Mouse (Mus musculus): ENCODE data around the gene Gm10337. TPM values are rescaled to one million over a fixed set of nuclear protein-coding genes. Genes with fewer than 3 reads are reported as not detected.

The Gm10337 gene
- polyA plus RNA-seq, 2 experiments: not detected

- H3K36me3 ChIP-seq (replicated peaks; ENCODE audit: control insufficient read depth, insufficient read depth, low read depth): peaks cover 8% of the 10 kb centered on the region
- TF ChIP-seq CTCF (IDR thresholded peaks at IDR 0.05; ENCODE audit: low read depth) (no peak), EP300 (IDR thresholded peaks at IDR 0.05; ENCODE audit: low read depth) (no peak)
- ATAC-seq (ENCODE audit: insufficient read depth) (no peak), DNase-seq (ENCODE audit: low read depth in 3 of 3, low spot score in 3 of 3) (no peak)
- 69% methylated on average over 3 of the region's 3 CpGs for WGBS (ENCODE audit: insufficient replicate concordance)
- H3K9ac ChIP-seq (replicated peaks): no peak overlapping the region
- H3K9me3 ChIP-seq (ENCODE audit: control insufficient read depth, low read length): no peaks in the 10 kb centered on the region
- H3K27me3 ChIP-seq (ENCODE audit: control insufficient read depth, insufficient read depth, low read length): no peaks in the 10 kb centered on the region
- H3K4me3 ChIP-seq (ENCODE audit: insufficient read depth in 1 of 2, low read depth in 2 of 2, low read length in 2 of 2): no peak overlapping the region
- H3K27ac ChIP-seq: no peak overlapping the region
- no peaks in the 10 kb centered on the region for H3K4me1 ChIP-seq (replicated peaks; ENCODE audit: control insufficient read depth in 2 of 2, insufficient read depth in 2 of 2, low read length in 1 of 2)
- H3K4me2 ChIP-seq (ENCODE audit: low read depth): no peak overlapping the region
These were observed 42.7 kb downstream of the Gm10337 start for GRCm38 (mm10) chr15:102546246-102546645.

- TF ChIP-seq EP300 (IDR thresholded peaks at IDR 0.05; ENCODE audit: low read depth) (no peak), CTCF (IDR thresholded peaks at IDR 0.05; ENCODE audit: low read depth) (no peak)
- Histone ChIP-seq H3K9ac (replicated peaks) (no peak overlapping the region), H3K4me1 (replicated peaks; ENCODE audit: control insufficient read depth in 2 of 2, insufficient read depth in 2 of 2, low read length in 1 of 2) (no peaks in the 10 kb centered on the region), H3K9me3 (ENCODE audit: control insufficient read depth, low read length) (no peaks in the 10 kb centered on the region), H3K36me3 (replicated peaks; ENCODE audit: control insufficient read depth, insufficient read depth, low read depth) (peaks cover 7% of the 10 kb centered on the region), H3K4me3 (ENCODE audit: insufficient read depth in 1 of 2, low read depth in 2 of 2, low read length in 2 of 2) (no peak overlapping the region), H3K27ac (no peak overlapping the region), H3K4me2 (ENCODE audit: low read depth) (no peak overlapping the region), H3K27me3 (ENCODE audit: control insufficient read depth, insufficient read depth, low read length) (no peaks in the 10 kb centered on the region)
- ATAC-seq (ENCODE audit: insufficient read depth) (no peak), DNase-seq (ENCODE audit: low read depth in 3 of 3, low spot score in 3 of 3) (no peak)
- WGBS (ENCODE audit: insufficient replicate concordance): 79% methylated on average over 3 of the region's 3 CpGs
These were observed 43.3 kb downstream of the Gm10337 start for GRCm38 (mm10) chr15:102546677-102547427.

- Histone ChIP-seq H3K4me1 (replicated peaks; ENCODE audit: control insufficient read depth in 2 of 2, insufficient read depth in 2 of 2, low read length in 1 of 2) (no peaks in the 10 kb centered on the region), H3K4me2 (ENCODE audit: low read depth) (no peak overlapping the region), H3K9me3 (ENCODE audit: control insufficient read depth, low read length) (no peaks in the 10 kb centered on the region), H3K9ac (replicated peaks) (no peak overlapping the region), H3K36me3 (replicated peaks; ENCODE audit: control insufficient read depth, insufficient read depth, low read depth) (peaks cover 12% of the 10 kb centered on the region), H3K4me3 (ENCODE audit: insufficient read depth in 1 of 2, low read depth in 2 of 2, low read length in 2 of 2) (no peak overlapping the region), H3K27me3 (ENCODE audit: control insufficient read depth, insufficient read depth, low read length) (no peaks in the 10 kb centered on the region), H3K27ac (no peak overlapping the region)
- TF ChIP-seq CTCF (IDR thresholded peaks at IDR 0.05; ENCODE audit: low read depth) (no peak), EP300 (IDR thresholded peaks at IDR 0.05; ENCODE audit: low read depth) (no peak)
- no peak for DNase-seq (ENCODE audit: low read depth in 3 of 3, low spot score in 3 of 3)
- 81% methylated on average over 3 of the region's 3 CpGs for WGBS (ENCODE audit: insufficient replicate concordance)
- ATAC-seq (ENCODE audit: insufficient read depth): no peak
These were observed 44.0 kb downstream of the Gm10337 start for GRCm38 (mm10) chr15:102547478-102547877.

- Histone ChIP-seq H3K36me3 (replicated peaks; ENCODE audit: control insufficient read depth, insufficient read depth, low read depth) (peaks cover 13% of the 10 kb centered on the region), H3K27ac (no peak overlapping the region), H3K4me1 (replicated peaks; ENCODE audit: control insufficient read depth in 2 of 2, insufficient read depth in 2 of 2, low read length in 1 of 2) (no peaks in the 10 kb centered on the region), H3K4me3 (ENCODE audit: insufficient read depth in 1 of 2, low read depth in 2 of 2, low read length in 2 of 2) (no peak overlapping the region), H3K4me2 (ENCODE audit: low read depth) (no peak overlapping the region), H3K9ac (replicated peaks) (no peak overlapping the region), H3K27me3 (ENCODE audit: control insufficient read depth, insufficient read depth, low read length) (no peaks in the 10 kb centered on the region), H3K9me3 (ENCODE audit: control insufficient read depth, low read length) (no peaks in the 10 kb centered on the region)
- ATAC-seq (ENCODE audit: insufficient read depth) (no peak), DNase-seq (ENCODE audit: low read depth in 3 of 3, low spot score in 3 of 3) (no peak)
- no peak for TF ChIP-seq CTCF (IDR thresholded peaks at IDR 0.05; ENCODE audit: low read depth)
- no peak for TF ChIP-seq EP300 (IDR thresholded peaks at IDR 0.05; ENCODE audit: low read depth)
- 78% methylated on average over 5 of the region's 5 CpGs for WGBS (ENCODE audit: insufficient replicate concordance)
These were observed 49.1 kb downstream of the Gm10337 start for GRCm38 (mm10) chr15:102552599-102552998.

Other genes starting within 250 kb of the Gm10337 start
- 2.3 and 2.5 TPM in 2 replicates for gene Rarg, start 246.2 kb upstream of the Gm10337 start, polyA plus RNA-seq (2012; rRNA removed)
- gene Rarg, start 246.2 kb upstream of the Gm10337 start, polyA plus RNA-seq (2014; fragmentation: Nextera tagmentation; extraction: Ambion mirVana): 1.9 and 2.1 TPM in 2 replicates
- 0.04 TPM in 1 of 2 replicates, not detected in the other for gene Gm9918, start 233.2 kb upstream of the Gm10337 start, polyA plus RNA-seq (2012; rRNA removed)
- gene Gm9918, start 233.2 kb upstream of the Gm10337 start, polyA plus RNA-seq (2014; fragmentation: Nextera tagmentation; extraction: Ambion mirVana): 0.04 TPM in 1 of 2 replicates, not detected in the other
- gene Mfsd5, start 224.3 kb upstream of the Gm10337 start, polyA plus RNA-seq (2012; rRNA removed): 13.4 and 15.4 TPM in 2 replicates
- 21.2 and 23.5 TPM in 2 replicates for gene Mfsd5, start 224.3 kb upstream of the Gm10337 start, polyA plus RNA-seq (2014; fragmentation: Nextera tagmentation; extraction: Ambion mirVana)
- 17.0 and 17.3 TPM in 2 replicates for gene Espl1, start 207.5 kb upstream of the Gm10337 start, polyA plus RNA-seq (2012; rRNA removed)
- 25.6 and 28.2 TPM in 2 replicates for gene Espl1, start 207.5 kb upstream of the Gm10337 start, polyA plus RNA-seq (2014; fragmentation: Nextera tagmentation; extraction: Ambion mirVana)
- gene Pfdn5, start 177.6 kb upstream of the Gm10337 start, polyA plus RNA-seq (2012; rRNA removed): 42.1 and 82.2 TPM in 2 replicates
- 149 and 156 TPM in 2 replicates for gene Pfdn5, start 177.6 kb upstream of the Gm10337 start, polyA plus RNA-seq (2014; fragmentation: Nextera tagmentation; extraction: Ambion mirVana)
- 26.7 and 32.5 TPM in 2 replicates for gene Myg1, start 172.0 kb upstream of the Gm10337 start, polyA plus RNA-seq (2012; rRNA removed)
- 43.2 and 45.4 TPM in 2 replicates for gene Myg1, start 172.0 kb upstream of the Gm10337 start, polyA plus RNA-seq (2014; fragmentation: Nextera tagmentation; extraction: Ambion mirVana)
- gene Aaas, start 153.0 kb upstream of the Gm10337 start, polyA plus RNA-seq (2012; rRNA removed): 31.0 and 33.7 TPM in 2 replicates
- gene Aaas, start 153.0 kb upstream of the Gm10337 start, polyA plus RNA-seq (2014; fragmentation: Nextera tagmentation; extraction: Ambion mirVana): 44.3 and 48.9 TPM in 2 replicates
- gene Sp7, start 136.5 kb upstream of the Gm10337 start, polyA plus RNA-seq (2012; rRNA removed): 0.01 and 0.07 TPM in 2 replicates
- 0.04 TPM in 1 of 2 replicates, not detected in the other for gene Sp7, start 136.5 kb upstream of the Gm10337 start, polyA plus RNA-seq (2014; fragmentation: Nextera tagmentation; extraction: Ambion mirVana)
- gene Sp1, start 97.6 kb upstream of the Gm10337 start, polyA plus RNA-seq (2012; rRNA removed): 9.2 and 9.5 TPM in 2 replicates
- 5.0 and 5.4 TPM in 2 replicates for gene Sp1, start 97.6 kb upstream of the Gm10337 start, polyA plus RNA-seq (2014; fragmentation: Nextera tagmentation; extraction: Ambion mirVana)
- 0.05 and 0.06 TPM in 2 replicates for gene Amhr2, start 58.4 kb upstream of the Gm10337 start, polyA plus RNA-seq (2012; rRNA removed)
- gene Amhr2, start 58.4 kb upstream of the Gm10337 start, polyA plus RNA-seq (2014; fragmentation: Nextera tagmentation; extraction: Ambion mirVana): 0.11 and 0.23 TPM in 2 replicates
- 69.0 and 84.6 TPM in 2 replicates for gene Prr13, start 44.7 kb upstream of the Gm10337 start, polyA plus RNA-seq (2012; rRNA removed)
- gene Prr13, start 44.7 kb upstream of the Gm10337 start, polyA plus RNA-seq (2014; fragmentation: Nextera tagmentation; extraction: Ambion mirVana): 111 and 117 TPM in 2 replicates
- gene Pcbp2, start 33.2 kb upstream of the Gm10337 start, polyA plus RNA-seq (2012; rRNA removed): 185 and 221 TPM in 2 replicates
- 93.3 and 103 TPM in 2 replicates for gene Pcbp2, start 33.2 kb upstream of the Gm10337 start, polyA plus RNA-seq (2014; fragmentation: Nextera tagmentation; extraction: Ambion mirVana)
- 0.77 and 1.3 TPM in 2 replicates for gene Map3k12, start 13.3 kb downstream of the Gm10337 start, polyA plus RNA-seq (2012; rRNA removed)
- gene Map3k12, start 13.3 kb downstream of the Gm10337 start, polyA plus RNA-seq (2014; fragmentation: Nextera tagmentation; extraction: Ambion mirVana): 0.78 and 1.1 TPM in 2 replicates
- gene Tarbp2, start 14.5 kb downstream of the Gm10337 start, polyA plus RNA-seq (2012; rRNA removed): 39.6 and 40.9 TPM in 2 replicates
- gene Tarbp2, start 14.5 kb downstream of the Gm10337 start, polyA plus RNA-seq (2014; fragmentation: Nextera tagmentation; extraction: Ambion mirVana): 31.5 and 40.2 TPM in 2 replicates
- gene Npff, start 21.2 kb downstream of the Gm10337 start, polyA plus RNA-seq (2012; rRNA removed): 1.2 and 1.4 TPM in 2 replicates
- 0.19 and 0.94 TPM in 2 replicates for gene Npff, start 21.2 kb downstream of the Gm10337 start, polyA plus RNA-seq (2014; fragmentation: Nextera tagmentation; extraction: Ambion mirVana)
- not detected in 2 replicates for gene Gm28047, start 121.3 kb downstream of the Gm10337 start, polyA plus RNA-seq (2012; rRNA removed)
- not detected in 2 replicates for gene Gm28047, start 121.3 kb downstream of the Gm10337 start, polyA plus RNA-seq (2014; fragmentation: Nextera tagmentation; extraction: Ambion mirVana)
- 12.3 and 15.8 TPM in 2 replicates for gene Atf7, start 121.7 kb downstream of the Gm10337 start, polyA plus RNA-seq (2012; rRNA removed)
- gene Atf7, start 121.7 kb downstream of the Gm10337 start, polyA plus RNA-seq (2014; fragmentation: Nextera tagmentation; extraction: Ambion mirVana): 6.8 and 7.3 TPM in 2 replicates
- 126 and 227 TPM in 2 replicates for gene Atp5g2, start 168.6 kb downstream of the Gm10337 start, polyA plus RNA-seq (2012; rRNA removed)
- 38.4 and 42.3 TPM in 2 replicates for gene Atp5g2, start 168.6 kb downstream of the Gm10337 start, polyA plus RNA-seq (2014; fragmentation: Nextera tagmentation; extraction: Ambion mirVana)
- 5.6 and 5.7 TPM in 2 replicates for gene Calcoco1, start 218.5 kb downstream of the Gm10337 start, polyA plus RNA-seq (2012; rRNA removed)
- 8.4 TPM in 2 replicates for gene Calcoco1, start 218.5 kb downstream of the Gm10337 start, polyA plus RNA-seq (2014; fragmentation: Nextera tagmentation; extraction: Ambion mirVana)

Data from liver, embryonic 14.5 days (tissue).